Mouse (Mus musculus): ENCODE results near the gene Slc4a1. TPM values are rescaled to one million over a fixed set of nuclear protein-coding genes. Genes with fewer than 3 reads are reported as not detected.
"Not testable (repeated sequence)": the region's sequence is repeated elsewhere in the genome, so short reads cannot be mapped to it uniquely, and the experiment has no call there.

Slc4a1 gene
- under 1 TPM; 0.10 to 0.15 TPM for total RNA-seq (2021)

DNA sequence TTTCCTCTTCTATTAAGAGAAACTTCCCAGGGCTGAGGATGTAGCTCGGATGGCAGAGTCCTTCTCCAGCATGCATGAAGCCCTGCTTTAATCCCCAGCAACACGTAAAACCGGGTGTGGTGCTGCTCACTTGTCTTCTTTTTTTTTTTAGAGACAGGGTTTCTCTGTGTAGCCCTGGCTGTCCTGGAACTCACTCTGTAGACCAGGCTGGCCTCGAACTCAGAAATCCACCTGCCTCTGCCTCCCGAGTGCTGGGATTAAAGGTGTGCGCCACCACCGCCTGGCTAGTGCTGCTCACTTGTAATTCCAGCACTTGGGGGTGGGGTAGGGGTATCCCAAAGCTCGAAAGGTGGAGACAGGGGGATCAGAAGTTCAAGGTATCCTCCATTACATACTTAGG, at the start of gene Slc4a1:
TSS of gene Slc4a1 (minus strand) at position 101 of the 400 bp plus-strand sequence.
- not testable (repeated sequence) for DNase-seq

DNA sequence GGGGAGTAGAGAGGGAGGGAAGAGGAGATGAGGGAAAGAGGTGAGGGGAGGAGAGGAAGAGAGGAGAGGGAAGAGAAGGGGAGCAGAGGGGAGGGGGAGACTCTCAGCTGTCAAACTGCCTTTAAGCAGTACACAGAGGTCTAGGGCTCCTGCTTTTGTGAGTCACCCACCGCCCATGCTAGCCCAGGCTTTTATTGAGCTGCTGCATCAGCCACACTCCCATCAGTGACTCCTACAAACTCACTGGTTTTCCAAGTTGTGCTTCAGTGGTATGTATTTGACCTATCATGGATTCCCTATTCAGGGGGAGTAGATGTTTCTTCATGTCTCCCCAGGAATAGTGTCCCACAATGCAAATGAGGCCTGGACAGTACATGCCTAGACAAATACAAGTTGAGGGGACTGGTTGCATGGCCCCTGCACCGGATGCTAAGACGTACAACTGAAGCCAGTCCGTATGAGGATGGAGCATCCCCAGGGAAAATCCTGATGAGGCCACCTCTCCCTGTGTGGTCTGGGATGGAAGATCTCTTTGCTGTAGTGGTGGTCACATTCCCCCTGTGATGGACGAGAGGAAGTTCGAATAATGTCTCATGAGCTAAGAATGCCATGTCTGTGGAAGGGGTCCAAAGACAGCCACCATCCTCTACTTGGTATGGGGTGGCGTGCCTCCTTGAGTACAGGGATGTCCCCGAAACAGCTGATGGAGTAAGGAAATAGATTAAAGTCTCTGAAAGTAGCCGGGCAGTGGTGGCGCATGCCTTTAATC, 49.2 kb upstream of the Slc4a1 start:
- no peak for DNase-seq

DNA sequence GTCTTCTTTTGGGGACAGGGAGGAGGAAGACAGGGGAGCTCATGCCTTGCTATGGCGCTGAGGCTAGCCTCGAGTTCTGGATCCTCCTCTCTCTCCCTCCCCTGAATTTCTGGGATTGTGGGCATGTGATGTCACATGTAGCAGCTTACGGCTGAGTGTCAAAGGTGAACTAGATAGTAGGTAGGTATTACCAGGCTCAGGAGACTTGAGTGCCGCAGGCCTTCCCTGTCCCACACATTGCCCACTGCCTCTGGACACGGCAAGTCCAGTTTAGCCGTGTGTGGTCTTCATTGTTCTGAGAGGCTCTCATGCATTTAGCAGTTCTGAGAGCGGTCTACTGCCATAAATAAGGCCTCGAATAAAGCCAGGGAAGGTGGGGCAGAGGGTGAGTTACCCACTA, 47.1 kb upstream of the Slc4a1 start:
- DNase-seq, result no peak

DNA sequence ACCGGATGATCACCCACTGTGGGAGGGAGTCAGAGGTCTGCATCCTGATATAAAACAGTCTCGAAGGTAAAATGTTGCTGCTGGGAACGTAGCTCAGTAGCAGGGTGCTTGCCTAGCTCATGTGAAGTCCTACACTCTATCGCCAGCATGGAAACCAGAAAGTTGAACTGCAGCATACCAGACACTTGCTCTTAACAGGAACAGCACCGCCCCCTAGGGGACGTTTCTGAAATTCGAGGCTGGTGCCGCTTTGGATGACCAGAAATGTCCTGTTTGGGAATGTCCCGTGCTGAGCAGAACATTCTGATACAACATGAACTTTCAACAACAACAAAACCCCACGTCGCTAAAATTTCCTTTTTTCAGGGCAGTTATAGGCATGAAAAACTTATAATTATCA, 45.7 kb upstream of the Slc4a1 start:
- peak; percentile 83 to 85 for DNase-seq

DNA sequence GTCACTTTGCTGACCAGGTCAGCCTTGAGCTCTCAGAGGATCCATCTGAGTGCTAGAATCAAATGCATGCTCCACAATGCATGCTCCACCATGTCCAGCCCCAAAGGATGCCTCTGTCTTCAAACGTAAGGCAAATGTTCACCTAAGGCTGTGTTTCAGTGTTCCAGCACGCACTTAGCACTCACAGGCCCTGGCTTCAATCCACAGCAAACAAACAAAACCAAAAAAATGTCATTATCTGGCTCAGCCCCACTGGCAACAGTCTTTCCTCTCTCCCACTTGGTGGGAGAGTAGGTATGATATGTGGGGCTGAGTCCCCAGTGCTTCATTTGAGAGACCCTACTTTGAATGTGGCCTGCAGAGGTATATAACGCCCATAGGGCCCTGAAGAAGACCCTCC, 45.1 kb upstream of the Slc4a1 start:
- no peak for DNase-seq

DNA sequence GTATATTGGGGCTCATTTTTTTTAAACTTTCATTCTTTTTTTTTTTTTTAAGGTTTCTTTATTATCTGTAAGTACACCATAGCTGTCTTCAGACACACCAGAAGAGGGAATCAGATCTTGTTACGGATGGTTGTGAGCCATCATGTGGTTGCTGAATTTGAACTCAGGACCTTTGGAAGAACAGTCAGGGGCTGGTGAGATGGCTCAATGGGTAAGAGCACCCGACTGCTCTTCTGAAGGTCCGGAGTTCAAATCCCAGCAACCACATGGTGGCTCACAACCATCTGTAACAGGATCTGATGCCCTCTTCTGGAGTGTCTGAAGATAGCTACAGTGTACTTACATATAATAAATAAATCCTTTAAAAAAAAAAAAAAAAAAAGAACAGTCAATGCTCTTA, 44.3 kb upstream of the Slc4a1 start:
- DNase-seq, result not testable (repeated sequence)

DNA sequence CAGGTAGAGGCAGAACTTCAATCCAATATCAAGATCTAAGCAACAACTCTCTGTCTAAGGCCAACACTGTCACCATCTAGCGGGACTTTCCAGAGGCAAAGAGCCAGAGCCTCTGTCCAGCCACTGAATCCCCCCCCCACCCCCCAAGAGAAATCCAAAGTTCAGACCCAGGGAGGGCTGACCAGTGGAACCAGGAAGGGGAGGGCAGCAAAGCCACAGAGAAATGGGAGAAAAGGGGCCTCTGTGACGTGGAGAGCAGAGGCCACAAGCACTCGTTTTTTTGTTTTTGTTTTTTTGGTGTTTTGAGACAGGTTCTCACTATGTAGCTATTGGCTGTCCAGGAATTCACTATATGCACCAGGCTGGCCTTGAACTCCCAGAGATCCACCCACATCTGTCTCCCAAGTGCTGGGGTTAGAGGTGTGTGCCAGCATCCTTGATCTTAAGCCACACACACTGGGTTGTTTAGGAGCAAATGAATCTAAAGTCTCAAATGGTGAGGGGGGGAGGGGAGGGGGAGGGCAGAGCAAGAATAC, 43.9 kb upstream of the Slc4a1 start:
- no peak for DNase-seq

DNA sequence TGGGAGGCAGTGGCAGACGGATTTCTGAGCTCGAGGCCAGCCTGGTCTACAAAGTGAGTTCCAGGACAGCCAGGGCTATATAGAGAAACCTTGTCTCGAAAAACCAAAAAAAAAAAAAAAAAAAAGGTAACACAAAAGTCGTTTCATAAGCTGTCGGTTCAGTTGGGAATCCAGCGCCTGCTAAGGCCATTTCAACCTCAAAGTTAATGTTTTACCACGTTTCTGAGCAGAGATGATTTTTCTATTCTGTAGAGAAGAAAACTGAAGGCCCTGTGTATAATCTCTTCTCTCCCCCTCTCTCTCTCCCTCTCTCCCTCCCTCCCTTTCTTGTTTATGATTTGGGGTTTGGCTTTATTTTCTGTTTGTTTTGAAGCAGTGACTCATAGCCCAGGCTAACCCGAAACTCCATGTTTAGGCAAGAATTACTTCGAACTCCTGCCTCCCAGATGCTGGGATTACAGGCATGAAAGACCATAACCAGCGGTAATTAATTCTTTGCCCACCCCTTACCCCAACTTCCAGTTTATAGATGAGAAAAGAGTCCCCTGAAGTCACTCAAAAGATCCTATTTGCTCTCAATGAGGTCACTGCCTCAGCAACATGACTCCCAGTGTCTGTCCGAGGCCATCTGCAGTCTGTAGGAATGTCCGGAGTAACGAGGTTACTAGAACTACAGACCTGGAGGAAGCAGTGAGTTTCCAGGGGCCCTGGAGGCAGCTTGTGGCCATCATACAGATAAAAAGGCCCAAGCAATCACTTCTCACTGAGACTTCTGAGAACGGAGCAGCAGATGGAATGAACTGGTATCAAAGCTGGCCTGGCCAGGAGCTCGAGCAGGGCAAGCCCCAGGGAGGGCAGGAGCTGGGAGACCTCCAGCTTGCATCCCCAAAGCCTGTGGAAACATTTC, 43.1 kb upstream of the Slc4a1 start:
- no peak for DNase-seq

DNA sequence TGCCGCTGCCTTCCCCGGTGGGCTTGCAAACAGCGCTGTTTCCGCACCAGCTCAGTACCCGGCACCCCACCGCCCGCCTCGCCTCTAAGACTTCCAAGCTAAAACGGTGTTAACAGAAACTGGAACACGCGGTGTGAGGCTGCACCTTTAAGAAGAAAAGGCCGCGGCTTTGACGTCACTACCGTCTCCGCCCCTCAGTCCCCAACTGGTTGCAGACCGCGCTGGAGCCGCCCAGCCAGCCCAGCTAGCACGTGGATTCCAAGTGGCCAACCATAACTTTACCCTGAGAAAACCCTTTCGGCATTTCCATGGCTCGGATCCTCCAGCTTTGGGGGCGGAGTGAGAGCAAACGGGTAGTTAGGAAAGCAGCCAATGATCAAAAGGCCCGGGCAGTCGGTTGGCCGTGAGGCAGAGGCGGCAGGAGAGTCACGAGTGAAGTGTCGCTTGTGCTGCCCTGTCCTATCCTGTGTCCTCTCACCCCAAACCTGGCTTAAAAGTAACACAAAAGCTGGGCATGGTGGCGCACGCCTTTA, 42.4 kb upstream of the Slc4a1 start:
- DNase-seq, result peak; percentile 95 to 96

DNA sequence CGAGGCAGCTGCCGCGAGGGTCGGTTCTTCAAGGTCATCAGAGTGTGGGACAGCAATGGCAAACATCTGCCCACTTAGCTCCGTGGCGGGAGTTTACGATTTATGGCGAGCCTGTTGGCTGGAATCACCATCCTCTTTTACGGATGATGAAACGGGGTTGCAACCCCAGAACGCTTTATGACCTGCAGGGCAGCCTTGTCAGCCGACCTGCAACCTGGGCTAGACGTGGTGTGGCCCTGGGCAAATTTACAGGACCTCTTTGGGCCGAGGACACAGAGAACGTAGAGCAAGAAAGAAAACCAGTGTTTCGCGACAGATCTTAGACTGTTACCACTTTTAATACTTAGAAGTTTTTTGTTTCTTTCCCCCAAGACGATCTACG, 41.8 kb upstream of the Slc4a1 start, which contains the start of gene Slc25a39:
TSS of gene Slc25a39 (minus strand) at position 113 of the 382 bp plus-strand sequence.
- no peak for DNase-seq

DNA sequence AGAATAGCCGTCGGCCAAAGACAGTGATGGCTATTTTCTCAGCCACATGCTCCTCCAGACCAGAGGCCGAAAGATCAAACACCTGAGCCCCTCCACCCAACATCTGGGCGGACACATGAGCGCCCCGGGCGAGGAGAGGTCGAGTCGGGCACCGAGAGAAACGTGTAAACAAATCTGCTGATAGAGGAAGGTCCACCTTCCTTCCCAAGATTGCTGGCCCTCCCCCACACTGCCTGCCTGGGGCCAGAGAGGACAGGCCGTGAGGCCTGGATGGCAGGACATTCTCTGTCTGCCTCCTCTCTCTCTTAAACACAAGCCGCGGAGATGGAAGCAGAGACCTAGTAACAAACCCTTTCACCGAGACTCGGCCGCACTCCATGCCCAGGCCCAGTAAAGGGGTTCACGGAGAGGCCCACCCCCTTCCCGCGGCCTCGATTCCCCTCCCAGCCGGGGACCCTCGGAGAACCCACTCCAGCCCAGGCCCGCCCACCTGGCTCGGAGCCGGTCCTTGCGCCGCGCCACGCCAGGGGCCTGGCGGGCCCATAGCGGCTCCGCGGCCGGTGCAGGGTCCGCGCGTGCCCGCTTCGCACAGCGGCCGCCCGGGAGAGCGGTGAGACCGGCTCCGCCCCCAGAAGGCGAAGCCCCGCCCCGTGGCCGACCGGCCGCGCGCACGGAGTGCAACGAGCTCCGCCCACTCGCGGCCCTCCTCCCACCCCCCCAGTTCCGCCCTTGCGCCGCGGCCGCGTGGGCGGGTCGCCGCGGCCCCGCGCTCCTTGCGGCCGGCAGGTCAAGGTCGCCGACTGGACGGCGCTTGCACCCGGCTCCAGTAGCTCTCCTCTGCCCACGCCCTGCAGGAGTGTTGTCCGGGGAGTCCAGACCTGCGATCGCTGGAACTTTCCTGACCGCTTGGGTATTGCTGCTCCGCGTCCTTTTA, 41.2 kb upstream of the Slc4a1 start:
- DNase-seq, result peak; percentile 86 to 89

DNA sequence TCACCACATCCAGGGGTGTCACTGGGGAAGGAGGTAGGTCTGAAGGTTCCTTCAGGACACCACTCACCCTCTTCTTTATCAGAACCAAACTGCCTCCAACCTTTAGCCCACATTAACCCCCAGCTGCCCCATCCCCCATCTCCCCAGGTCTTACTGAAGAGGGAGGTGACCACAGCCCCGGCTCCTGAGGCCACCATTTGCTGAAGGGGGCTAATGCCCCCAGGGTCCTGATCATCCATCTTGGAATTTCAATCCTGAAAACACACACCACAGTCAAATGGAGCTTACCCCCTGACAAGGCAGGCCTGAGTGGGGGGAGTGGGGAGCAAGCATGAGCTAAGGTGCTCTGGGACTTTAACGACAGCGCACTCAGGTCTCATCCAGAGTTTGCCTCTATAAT, 40.4 kb upstream of the Slc4a1 start:
- DNase-seq, result no peak

DNA sequence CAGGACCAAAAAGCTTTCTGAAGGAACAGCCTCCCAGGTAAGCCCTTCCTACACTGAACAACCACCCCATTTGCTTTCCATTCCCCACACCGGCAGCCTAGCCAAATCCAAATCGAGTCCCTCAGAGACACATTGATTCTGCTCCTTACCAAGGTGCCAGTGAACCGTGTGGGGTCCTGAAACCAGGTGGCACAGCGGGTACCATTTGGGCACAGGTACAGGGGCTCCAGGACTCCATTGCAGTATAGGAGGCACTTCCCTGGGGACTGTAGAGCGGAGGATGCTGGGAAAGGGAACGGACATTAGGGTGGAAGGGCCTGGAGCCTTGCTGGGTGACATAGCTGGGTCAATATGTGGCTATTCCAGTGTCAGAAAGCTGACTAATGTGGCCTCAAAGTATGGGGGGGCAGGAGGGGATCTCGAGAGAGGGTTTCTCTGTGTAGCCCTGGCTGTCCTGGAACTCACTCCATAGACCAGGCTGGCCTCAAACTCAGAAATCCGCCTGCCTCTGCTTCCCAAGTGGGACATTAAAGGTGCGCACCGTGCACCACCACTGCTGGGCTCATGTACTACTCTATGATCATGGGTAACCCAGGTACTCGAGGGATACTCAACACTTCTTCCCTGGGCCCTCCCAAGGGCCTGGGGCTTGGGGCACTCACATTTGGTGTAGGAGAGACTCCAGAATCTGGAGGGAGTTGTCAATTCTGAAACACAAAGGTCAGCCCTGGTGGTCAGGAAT, 39.7 kb upstream of the Slc4a1 start:
- DNase-seq, result no peak

DNA sequence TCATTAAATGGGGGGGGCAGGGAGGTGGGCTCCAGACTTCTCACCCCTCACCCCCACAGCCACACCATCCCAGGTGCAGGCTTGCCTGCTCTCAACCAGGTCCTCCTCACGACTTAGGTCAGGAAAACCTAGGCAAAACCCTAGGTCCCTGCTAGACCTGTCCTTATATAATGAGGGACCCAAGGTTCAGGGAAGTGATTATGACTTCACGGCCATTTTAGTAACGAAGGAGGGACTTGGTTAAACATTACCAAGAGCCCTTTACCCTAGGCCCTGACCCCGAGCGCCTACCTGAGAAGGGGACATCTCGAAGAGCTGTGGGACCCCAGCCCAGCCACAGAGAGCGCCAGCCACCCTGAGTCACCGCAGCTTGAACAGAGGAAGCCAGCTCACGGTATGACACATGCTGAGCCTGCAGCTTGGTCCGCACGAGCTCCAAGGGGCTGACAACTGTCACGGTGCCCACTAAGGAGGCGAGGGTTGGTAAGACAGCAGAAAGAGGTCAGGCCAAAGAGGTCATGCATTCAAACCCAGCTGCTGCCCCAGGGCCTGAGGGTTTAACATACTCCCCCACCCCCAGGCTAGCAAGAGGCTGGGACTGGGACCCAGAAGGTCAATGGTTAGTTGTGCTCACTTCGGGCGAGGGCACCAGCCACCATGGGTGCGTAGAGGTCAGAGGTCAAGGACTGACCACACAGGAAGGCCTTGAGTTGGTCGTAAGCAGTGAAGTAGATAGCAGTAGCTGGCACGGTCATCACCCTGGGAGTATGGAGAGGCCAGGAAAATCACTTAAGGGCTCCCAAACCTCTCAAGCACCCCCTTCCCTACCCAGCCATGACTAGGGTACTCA, 38.4 kb upstream of the Slc4a1 start:
- no peak for DNase-seq

DNA sequence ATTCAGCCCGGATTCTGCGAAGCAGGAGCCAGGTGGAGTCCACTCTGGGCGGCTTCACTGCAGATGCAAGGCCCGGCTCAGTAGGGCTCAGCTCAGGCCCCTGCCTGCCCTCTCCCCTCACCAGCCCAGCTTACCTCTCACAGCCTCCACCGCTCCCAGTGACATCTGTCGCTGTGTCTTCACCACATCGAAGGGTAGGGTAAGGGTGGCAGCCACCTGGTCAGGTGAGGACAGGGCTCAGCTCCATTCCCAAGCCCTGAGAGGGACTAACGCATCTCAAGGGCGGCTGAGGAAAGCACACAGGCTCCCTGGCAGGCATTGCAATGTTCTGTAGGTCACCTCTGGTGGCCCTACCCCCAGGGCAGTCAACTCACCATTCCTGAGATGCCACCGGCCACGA, 37.7 kb upstream of the Slc4a1 start:
- DNase-seq, result no peak

DNA sequence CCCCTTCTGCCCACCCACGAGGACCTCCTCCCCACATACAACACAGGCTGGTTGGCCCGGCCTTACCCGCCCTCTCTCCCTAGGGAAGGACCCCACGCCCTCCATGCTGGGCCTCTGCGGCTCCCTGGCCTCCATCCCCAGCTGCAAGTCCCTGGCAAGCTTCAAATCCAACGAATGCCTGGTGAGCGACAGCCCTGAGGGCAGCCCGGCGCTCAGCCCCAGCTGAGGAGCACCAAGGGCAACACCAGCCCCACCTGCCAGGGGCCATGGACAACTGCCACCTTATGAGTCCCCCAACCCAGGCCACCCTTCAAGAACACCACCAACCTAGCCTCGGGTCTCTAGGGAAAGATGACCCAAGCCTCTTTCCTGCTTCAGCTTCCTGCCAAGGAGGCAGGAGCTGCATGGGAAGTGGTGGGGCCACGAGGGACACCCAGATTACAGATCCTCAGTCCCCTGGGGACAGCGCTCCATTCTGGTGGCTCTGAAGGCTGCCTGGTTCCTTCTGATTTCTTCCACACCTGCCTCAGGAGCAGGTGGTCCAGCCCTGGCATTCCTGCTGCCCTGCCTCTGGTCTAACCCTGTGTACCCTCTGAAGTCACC, 36.0 kb upstream of the Slc4a1 start:
- DNase-seq, result no peak

DNA sequence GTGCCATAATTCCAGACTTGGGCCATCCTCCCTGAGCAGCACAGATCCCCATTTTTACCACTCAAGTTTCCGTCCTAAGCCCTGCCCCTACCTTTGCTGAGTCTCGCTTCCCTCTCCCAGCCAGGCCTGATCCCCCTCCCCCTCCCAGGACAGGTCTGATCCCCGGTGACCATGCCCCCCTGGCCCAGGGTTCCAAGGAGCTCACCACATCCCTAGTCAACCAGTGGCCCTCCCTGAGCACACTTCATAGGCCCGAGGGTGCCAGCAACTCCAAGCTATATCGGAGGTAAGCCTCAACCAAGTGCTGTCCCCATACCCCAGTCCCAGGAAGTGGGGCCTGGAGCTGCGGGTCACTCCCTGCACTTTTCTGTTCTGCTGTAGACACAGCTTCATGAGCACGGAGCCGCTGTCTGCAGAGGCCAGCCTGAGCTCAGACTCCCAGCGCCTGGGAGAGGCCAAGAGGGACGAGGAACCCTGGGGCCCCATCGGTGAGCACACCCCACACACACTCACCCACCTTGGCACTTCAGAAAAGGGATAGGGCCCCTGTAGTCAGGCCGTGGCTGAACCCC, 34.6 kb upstream of the Slc4a1 start:
- DNase-seq, result no peak

DNA sequence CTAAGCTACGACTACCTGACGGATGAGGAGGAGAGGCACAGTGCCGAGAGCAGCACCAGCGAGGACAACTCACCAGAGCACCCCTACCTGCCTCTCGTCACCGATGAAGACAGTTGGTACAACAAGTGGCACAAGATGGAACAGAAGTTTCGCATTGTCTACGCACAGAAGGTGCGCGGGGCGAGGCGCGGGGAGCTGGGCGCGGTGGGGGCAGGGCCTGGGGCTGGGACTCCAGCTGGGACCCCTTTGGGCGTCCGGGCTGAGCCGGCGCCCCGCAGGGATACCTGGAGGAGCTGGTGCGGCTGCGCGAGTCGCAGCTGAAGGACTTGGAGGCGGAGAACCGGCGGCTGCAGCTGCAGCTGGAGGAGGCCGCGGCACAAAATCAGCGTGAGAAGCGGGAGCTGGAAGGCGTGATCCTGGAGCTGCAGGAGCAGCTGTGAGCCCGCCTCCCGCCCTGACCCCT, 33.6 kb upstream of the Slc4a1 start:
- peak in 1 of 2 experiments; percentile 4 for DNase-seq

DNA sequence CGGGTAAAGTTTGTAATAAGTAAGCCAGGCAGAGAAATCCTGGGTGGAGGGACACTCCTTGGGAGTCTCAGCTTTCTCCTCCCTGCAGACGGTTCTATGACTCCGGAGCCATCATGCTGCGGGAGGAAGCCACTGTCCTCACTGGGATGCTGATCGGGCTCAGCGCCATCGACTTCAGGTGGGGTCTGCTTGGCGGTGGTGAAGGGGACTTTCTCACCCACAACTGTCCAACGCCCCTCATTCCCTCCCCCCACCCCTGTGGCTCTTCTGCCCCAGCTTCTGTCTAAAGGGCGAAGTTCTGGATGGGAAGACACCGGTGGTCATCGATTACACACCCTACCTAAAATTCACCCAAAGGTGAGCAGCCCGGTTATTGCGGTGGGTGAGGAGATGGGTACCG, 33.1 kb upstream of the Slc4a1 start:
- no peak for DNase-seq
